Mouse (Mus musculus): ENCODE measurements around the gene Bik.

GRCm38 (mm10) chr15:83538855-83539254 lies 12.2 kb downstream of the Bik start:
- no peak for TF ChIP-seq CTCF (IDR thresholded peaks at IDR 0.05; ENCODE audit: borderline replicate concordance, extremely low read depth, insufficient read depth, insufficient read length)
- TF ChIP-seq POLR2A (IDR thresholded peaks at IDR 0.05; ENCODE audit: borderline replicate concordance, extremely low read depth, insufficient read depth, insufficient read length, poor library complexity, severe bottlenecking), result no peak

All from brain, embryonic 14.5 days (tissue).